Mouse (Mus musculus) forebrain, embryonic 13.5 days (tissue): ENCODE measurements at regions not wholly inside any gene's neighbourhood (a gene's known extent, or its start where the extent isn't known, plus 50 kb on each side); places are given as distances from the start of the nearest gene placed in this dataset.

Experiments
- ATAC-seq: fragments of 200-750 bp; cut with Nextera tagmentation; 2 replicates; pipeline ENCODE4 v1.8.0; 2017
- H3K27ac ChIP-seq: fragments of 300-500 bp; sonication (generic); 2 replicates; pipeline ENCODE4 v1.5.1; 2015; ENCODE audit warnings: inconsistent platforms, mild to moderate bottlenecking, moderate library complexity
- H3K27me3 ChIP-seq: fragments of 300-500 bp; sonication (generic); 2 replicates; pipeline ENCODE4 v1.6.1; 2015; ENCODE audit warnings: mild to moderate bottlenecking, inconsistent platforms
- H3K36me3 ChIP-seq: fragments of 300-500 bp; sonication (generic); 2 replicates; pipeline ENCODE4 v1.6.1; 2015; ENCODE audit warnings: mild to moderate bottlenecking, inconsistent platforms; ENCODE audit not compliant: poor library complexity, severe bottlenecking
- H3K4me1 ChIP-seq: fragments of 300-500 bp; sonication (generic); 2 replicates; pipeline ENCODE4 v1.6.1; 2015; ENCODE audit warnings: inconsistent platforms
- H3K4me2 ChIP-seq: fragments of 300-500 bp; sonication (generic); 2 replicates; pipeline ENCODE4 v1.6.1; 2015; ENCODE audit warnings: inconsistent platforms, mild to moderate bottlenecking, moderate library complexity
- H3K4me3 ChIP-seq: fragments of 300-500 bp; sonication (generic); 2 replicates; pipeline ENCODE4 v1.5.1; 2015; ENCODE audit warnings: mild to moderate bottlenecking, inconsistent platforms
- H3K9ac ChIP-seq: fragments of 300-500 bp; sonication (generic); 2 replicates; pipeline ENCODE4 v1.6.1; 2015; ENCODE audit warnings: mild to moderate bottlenecking, inconsistent platforms
- H3K9me3 ChIP-seq: fragments of 300-500 bp; sonication (generic); replicated peaks from 2 replicates; pipeline ENCODE4 v1.6.1; 2016; ENCODE audit warnings: inconsistent platforms
- WGBS: fragments of 180-500 bp; shearing (Covaris S2); methylation state at CpG from one replicate; pipeline ENCODE4 v1.1.7; 2015; 5-methylcytosine and 5-hydroxymethylcytosine counted together

DNA sequence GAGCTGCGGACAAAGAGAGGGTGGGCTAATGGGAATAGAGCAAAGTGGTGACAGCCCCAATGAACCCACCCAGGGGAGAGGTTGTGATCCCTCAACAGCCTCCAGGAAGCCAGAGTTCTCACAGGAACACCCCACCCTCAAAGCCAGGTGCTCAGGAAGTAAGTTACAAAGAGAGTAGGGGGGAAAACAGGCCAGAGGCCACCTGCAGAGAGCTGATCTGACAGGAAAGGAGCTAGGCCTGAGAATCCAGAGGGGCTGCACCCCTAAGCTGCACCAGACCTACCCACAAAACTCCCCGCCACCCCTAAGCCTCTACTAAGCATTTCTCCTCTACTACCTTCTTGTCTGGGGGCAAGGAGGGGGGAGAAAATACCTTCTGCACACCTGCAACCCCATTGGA, 120.5 kb downstream of the Psmg1 start:
- H3K36me3 ChIP-seq, result no peaks in the 10 kb centered on the region
- H3K27me3 ChIP-seq, result no peaks in the 10 kb centered on the region
- no peak overlapping the region for H3K4me2 ChIP-seq
- H3K27ac ChIP-seq, result no peak overlapping the region
- WGBS, result 79% methylated on average over 2 of the region's 2 CpGs
- H3K4me1 ChIP-seq, result no peaks in the 10 kb centered on the region
- no peak for ATAC-seq
- no peaks in the 10 kb centered on the region; the same call in 1 of the 2 replicates for H3K9me3 ChIP-seq
- no peak overlapping the region for H3K9ac ChIP-seq
- no peak overlapping the region for H3K4me3 ChIP-seq

DNA sequence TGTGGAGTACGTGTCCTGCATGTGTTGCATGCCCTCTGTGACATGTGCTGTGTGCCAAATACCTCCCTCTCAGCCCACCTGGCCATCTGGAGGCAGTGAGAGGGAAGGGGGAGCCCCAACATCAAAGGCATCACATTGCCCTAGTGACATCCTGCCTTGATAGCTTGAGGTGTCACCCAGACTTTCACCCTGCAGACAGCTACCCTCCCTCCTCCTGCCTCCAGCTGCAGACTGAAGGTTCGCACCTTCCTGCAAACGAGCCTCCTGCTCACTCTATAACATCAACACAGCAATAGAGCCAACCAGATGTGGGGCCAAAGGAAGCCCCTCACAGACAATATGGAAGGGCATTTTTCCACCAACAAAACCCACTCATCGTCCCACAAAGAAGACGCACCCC, 121.3 kb downstream of the Psmg1 start:
- H3K27ac ChIP-seq, result no peak overlapping the region
- H3K36me3 ChIP-seq, result no peaks in the 10 kb centered on the region
- H3K9me3 ChIP-seq, result no peaks in the 10 kb centered on the region; the same call in 1 of the 2 replicates
- ATAC-seq, result no peak
- H3K27me3 ChIP-seq, result no peaks in the 10 kb centered on the region
- no peak overlapping the region for H3K9ac ChIP-seq
- no peak overlapping the region for H3K4me3 ChIP-seq
- no peaks in the 10 kb centered on the region for H3K4me1 ChIP-seq
- WGBS, result 76% methylated on average over 5 of the region's 5 CpGs
- H3K4me2 ChIP-seq, result no peak overlapping the region

DNA sequence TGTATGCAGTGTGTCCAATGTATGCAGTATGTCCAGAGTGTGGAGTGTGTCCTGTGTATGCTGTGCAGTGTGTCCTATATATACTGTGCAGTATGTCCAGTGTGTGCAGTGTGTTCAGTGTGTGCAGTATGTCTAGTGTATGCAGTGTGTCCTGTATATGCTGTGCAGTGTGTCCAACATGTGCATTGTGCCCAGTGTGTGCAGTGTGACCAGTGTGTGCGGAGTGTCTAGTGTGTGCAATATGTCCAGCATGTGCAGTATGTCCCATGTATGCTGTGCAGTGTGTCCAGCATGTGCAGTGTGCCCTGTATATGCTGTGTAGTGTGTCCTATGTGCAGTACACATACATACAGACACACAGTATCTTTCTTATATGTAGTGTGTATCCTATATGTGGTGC, 121.9 kb downstream of the Psmg1 start:
- Histone ChIP-seq H3K9ac (no peak overlapping the region), H3K36me3 (no peaks in the 10 kb centered on the region), H3K27me3 (no peaks in the 10 kb centered on the region), H3K4me2 (no peak overlapping the region), H3K27ac (no peak overlapping the region), H3K9me3 (no peaks in the 10 kb centered on the region; the same call in 1 of the 2 replicates), H3K4me3 (no peak overlapping the region), H3K4me1 (no peaks in the 10 kb centered on the region)
- WGBS, result 92% methylated on average over 1 of the region's 1 CpGs
- ATAC-seq, result no peak

DNA sequence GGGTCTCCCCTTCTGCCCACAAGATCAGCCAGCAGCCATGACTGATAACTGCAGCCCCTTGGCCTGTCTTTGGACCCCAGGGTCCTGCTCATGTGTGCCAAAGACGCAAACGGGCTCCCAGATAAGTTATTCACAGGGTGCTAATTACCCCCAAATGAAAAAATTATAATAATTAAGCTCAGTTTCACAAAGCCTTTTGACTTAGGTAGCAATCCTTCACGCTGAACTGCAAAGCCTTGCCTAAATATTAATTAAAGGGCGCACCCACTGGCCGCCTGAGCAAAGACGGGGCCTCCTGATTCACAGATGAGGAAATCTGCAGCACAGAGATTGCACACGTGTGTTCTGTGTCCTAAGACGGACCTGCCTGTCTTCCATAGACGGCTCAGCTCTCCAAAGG, 123.2 kb downstream of the Psmg1 start:
- no peak overlapping the region for H3K27ac ChIP-seq
- H3K9ac ChIP-seq, result no peak overlapping the region
- H3K36me3 ChIP-seq, result no peaks in the 10 kb centered on the region
- ATAC-seq, result no peak
- no peak overlapping the region for H3K4me3 ChIP-seq
- 67% methylated on average over 9 of the region's 9 CpGs for WGBS
- H3K27me3 ChIP-seq, result no peaks in the 10 kb centered on the region
- H3K9me3 ChIP-seq, result no peaks in the 10 kb centered on the region
- no peaks in the 10 kb centered on the region for H3K4me1 ChIP-seq
- no peak overlapping the region for H3K4me2 ChIP-seq

DNA sequence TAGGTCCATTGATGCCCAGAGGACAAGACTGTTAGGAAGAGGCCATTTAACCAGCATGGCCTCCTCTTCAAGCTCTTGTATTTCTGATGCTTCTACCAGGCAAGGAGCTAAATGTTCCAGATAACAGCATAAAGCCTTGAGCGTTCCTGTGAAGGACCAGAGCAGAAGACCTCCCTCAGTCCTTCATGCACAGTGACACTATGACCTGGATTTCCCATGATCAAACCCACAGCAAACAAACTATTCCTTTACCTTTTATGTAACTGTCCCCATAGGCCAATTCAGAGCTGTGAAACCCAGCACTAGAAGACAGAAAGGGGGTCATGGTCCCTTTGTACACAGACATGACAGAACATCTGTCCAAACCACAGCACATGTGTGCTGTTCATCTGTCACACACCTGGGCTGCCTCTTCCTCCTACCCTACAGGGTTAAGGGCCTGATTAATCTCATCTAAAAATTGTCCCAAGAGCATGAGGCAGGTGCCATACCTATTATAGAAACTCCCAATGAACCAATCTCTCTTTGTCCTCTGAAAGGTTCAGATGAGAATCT, 123.8 kb downstream of the Psmg1 start:
- Histone ChIP-seq H3K27ac (no peak overlapping the region), H3K9ac (no peak overlapping the region), H3K27me3 (no peaks in the 10 kb centered on the region), H3K4me1 (no peaks in the 10 kb centered on the region), H3K9me3 (no peaks in the 10 kb centered on the region), H3K4me3 (no peak overlapping the region), H3K36me3 (no peaks in the 10 kb centered on the region), H3K4me2 (no peak overlapping the region)
- ATAC-seq, result no peak
- 92% methylated on average over 1 of the region's 1 CpGs for WGBS

DNA sequence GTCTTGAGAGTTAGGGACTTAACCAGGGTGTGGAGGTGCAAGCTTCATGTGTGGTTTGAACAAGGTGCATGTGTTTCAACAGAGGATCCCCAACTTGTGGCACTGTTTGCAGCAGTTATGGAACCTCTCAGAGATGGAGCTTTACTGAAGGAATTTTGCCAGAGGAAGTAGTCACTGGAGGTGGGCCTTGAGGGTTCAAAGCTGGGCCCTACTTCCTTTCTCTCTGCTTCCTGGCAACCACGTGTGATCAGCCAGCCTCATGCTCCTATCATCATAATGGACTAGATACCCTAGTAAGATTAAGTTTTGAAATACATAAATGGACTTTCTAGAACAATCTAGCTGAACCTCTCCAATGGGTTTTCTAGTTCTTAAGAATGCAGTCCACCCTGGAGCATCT, 125.2 kb downstream of the Psmg1 start:
- ATAC-seq, result no peak
- H3K27ac ChIP-seq, result no peak overlapping the region
- no peaks in the 10 kb centered on the region for H3K36me3 ChIP-seq
- no peaks in the 10 kb centered on the region for H3K4me1 ChIP-seq
- no peak overlapping the region for H3K4me3 ChIP-seq
- H3K9ac ChIP-seq, result no peak overlapping the region
- H3K4me2 ChIP-seq, result no peak overlapping the region
- no peaks in the 10 kb centered on the region for H3K27me3 ChIP-seq
- H3K9me3 ChIP-seq, result no peaks in the 10 kb centered on the region
- WGBS, result 82% methylated on average over 1 of the region's 1 CpGs

DNA sequence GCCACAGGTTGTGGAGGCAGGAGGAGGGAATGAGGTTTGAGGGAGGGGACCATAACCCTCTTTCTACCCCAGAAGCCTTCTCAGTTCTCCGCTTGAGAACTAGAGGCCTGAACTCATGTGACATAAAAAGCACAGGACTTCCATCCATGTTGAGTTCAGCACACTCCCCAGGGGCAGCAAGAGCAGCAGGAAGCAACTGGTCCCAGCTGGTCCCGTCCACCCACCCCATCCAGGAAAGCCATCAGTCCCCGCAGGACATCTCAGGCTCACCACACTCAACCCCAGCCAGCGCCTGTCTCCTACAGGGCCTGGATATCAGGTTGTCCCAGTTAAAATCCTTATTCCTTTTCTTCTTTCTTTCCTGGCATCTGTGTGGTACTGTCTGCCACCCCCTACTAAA, 126.1 kb downstream of the Psmg1 start:
- no peak for ATAC-seq
- H3K4me2 ChIP-seq, result no peak overlapping the region
- WGBS, result 89% methylated on average over 4 of the region's 4 CpGs
- no peaks in the 10 kb centered on the region for H3K4me1 ChIP-seq
- no peaks in the 10 kb centered on the region for H3K27me3 ChIP-seq
- no peaks in the 10 kb centered on the region for H3K9me3 ChIP-seq
- H3K27ac ChIP-seq, result no peak overlapping the region
- no peaks in the 10 kb centered on the region for H3K36me3 ChIP-seq
- no peak overlapping the region for H3K4me3 ChIP-seq
- no peak overlapping the region for H3K9ac ChIP-seq

DNA sequence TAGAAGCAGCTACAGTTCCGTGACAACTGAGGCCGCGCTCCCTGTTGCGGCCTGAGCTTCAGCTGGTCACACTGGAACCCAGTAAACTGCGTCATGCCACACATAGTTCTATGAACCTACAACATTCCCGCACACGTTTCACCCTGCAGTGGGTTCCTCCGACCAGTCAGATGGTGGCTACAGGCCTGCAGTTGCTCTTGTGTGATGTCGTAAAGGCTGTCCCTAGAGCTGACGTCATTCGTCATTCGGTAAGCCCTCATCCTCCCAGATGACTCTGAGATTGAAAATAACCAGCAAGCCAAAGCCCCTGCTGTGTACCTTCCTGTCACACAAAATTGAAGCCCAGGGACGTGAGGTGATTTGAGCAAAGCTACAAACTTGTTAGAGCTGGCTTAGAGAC, 126.7 kb downstream of the Psmg1 start:
- no peaks in the 10 kb centered on the region for H3K27me3 ChIP-seq
- no peaks in the 10 kb centered on the region for H3K36me3 ChIP-seq
- no peak overlapping the region for H3K27ac ChIP-seq
- ATAC-seq, result no peak
- H3K9me3 ChIP-seq, result no peaks in the 10 kb centered on the region
- H3K4me1 ChIP-seq, result no peaks in the 10 kb centered on the region
- no peak overlapping the region for H3K4me2 ChIP-seq
- no peak overlapping the region for H3K4me3 ChIP-seq
- H3K9ac ChIP-seq, result no peak overlapping the region
- 80% methylated on average over 13 of the region's 13 CpGs for WGBS

DNA sequence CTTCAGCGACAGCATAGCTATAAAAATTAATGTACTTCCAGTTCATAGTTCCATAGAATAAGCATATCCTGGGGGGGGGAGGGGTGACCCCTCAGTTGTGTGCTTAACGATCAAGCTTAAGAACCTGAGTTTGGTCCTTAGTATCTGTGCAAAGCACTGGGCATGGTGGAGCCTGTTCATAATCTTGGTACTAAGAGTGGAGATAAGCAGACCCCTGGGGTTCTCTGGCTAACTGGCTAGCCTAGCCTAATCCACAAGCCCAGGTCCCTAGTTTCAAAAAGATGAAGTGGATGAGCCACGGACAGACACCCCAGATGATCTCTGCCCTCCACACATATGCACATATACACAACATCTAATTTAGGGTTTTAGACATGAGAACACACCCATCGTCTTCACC, 127.2 kb downstream of the Psmg1 start:
- no peaks in the 10 kb centered on the region for H3K36me3 ChIP-seq
- ATAC-seq, result no peak
- 84% methylated on average over 4 of the region's 4 CpGs for WGBS
- H3K4me1 ChIP-seq, result no peaks in the 10 kb centered on the region
- H3K9ac ChIP-seq, result no peak overlapping the region
- H3K4me3 ChIP-seq, result no peak overlapping the region
- no peak overlapping the region for H3K4me2 ChIP-seq
- H3K27ac ChIP-seq, result no peak overlapping the region
- H3K27me3 ChIP-seq, result no peaks in the 10 kb centered on the region
- no peaks in the 10 kb centered on the region for H3K9me3 ChIP-seq

DNA sequence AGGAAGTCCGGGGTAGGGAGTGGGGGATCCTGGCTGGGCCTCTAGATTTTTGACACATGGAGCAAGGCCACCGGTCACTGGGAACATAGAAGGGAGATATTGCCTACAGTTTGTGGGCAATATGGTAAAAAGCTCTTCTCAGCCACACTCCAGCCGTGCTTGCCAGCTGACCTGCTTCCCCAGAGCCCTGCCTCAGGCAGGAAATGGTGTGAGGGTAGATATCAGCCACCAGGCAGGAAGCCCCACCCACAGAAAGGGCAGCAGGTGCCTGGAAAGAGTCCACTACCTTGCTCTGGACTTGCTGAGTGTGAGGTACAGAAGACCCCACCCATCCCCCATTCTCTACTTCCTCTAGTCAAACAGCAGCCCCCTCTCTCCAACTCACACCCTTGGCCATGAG, 128.1 kb downstream of the Psmg1 start:
- 90% methylated on average over 3 of the region's 3 CpGs for whole genome bisulfite sequencing
- no peak for ATAC-seq
- H3K4me2 ChIP-seq, result no peak overlapping the region
- no peaks in the 10 kb centered on the region for H3K9me3 ChIP-seq
- H3K4me1 ChIP-seq, result no peaks in the 10 kb centered on the region
- H3K27me3 ChIP-seq, result no peaks in the 10 kb centered on the region
- no peaks in the 10 kb centered on the region for H3K36me3 ChIP-seq
- no peak overlapping the region for H3K27ac ChIP-seq
- H3K9ac ChIP-seq, result no peak overlapping the region
- no peak overlapping the region for H3K4me3 ChIP-seq

DNA sequence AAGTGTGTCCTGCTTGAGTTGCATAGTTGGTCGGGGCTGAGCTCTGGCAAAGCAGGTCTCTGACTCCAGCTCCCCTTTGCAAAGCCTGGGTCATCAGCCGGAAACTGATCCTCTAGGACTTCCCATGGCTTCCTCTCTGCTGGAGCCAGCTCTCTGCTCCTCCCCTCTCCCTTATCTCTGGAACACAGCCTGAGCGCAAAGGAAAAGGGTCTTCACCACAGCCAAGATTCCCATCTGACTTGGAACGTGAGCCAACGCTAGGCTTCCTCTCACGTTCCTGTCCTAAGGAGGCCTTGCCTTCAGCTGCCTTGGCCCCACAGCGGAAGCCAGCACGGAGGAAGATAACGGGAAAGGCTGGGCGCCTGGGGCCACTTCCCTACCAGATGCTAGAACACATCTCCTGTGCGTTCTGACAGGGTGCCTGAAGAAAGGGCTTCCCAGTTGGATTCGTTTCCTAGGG, 129.5 kb downstream of the Psmg1 start:
- H3K9me3 ChIP-seq, result no peaks in the 10 kb centered on the region
- no peaks in the 10 kb centered on the region for H3K36me3 ChIP-seq
- no peaks in the 10 kb centered on the region for H3K4me1 ChIP-seq
- no peak overlapping the region for H3K27ac ChIP-seq
- 88% methylated on average over 12 of the region's 12 CpGs for WGBS
- no peak overlapping the region for H3K4me3 ChIP-seq
- H3K9ac ChIP-seq, result no peak overlapping the region
- no peaks in the 10 kb centered on the region for H3K27me3 ChIP-seq
- no peak for ATAC-seq
- H3K4me2 ChIP-seq, result no peak overlapping the region

DNA sequence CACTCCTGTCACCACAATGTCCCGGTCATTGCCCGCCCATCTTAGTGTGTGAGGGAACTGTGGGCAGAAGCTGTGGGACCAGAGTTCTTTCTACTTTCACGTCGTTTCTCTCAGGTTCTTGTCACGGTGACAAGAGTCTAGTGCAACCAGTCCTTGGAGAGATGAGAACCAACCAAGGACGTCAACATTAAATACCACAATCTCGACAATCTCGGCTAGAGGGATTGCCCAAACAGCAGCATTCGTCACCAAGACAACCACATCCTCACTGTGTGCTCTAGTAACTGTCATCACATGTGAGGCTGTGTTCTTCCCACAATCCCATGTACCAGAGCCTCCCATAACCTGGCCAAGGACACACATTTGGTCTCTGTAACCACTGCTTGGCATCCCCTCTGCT, 129.9 kb downstream of the Psmg1 start:
- Histone ChIP-seq H3K4me1 (no peaks in the 10 kb centered on the region), H3K4me3 (no peak overlapping the region), H3K27ac (no peak overlapping the region), H3K4me2 (no peak overlapping the region), H3K9ac (no peak overlapping the region), H3K36me3 (no peaks in the 10 kb centered on the region), H3K27me3 (no peaks in the 10 kb centered on the region), H3K9me3 (no peaks in the 10 kb centered on the region)
- 92% methylated on average over 9 of the region's 9 CpGs for WGBS
- ATAC-seq, result no peak

DNA sequence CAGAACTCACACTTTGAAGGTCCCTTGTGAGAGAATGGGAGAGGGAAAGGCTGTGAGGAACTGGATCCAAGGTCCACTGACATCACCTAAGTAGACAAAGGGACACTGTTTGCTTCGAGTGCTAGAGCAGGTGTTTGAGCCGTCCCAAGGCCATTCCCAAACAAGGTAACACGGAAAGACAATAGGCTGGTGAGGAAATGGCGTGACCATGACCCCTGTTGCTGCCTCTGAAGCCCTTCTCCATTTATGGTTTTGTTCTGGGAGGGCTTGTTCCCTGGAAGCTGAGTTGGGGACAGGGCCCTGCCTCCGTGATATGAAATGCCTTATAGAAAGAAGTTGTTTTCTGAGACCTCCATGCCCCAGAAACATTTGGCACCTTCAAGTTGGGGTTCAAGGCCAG, 130.6 kb downstream of the Psmg1 start:
- ATAC-seq, result no peak
- Histone ChIP-seq H3K27ac (no peak overlapping the region), H3K4me3 (no peak overlapping the region), H3K27me3 (no peaks in the 10 kb centered on the region), H3K4me2 (no peak overlapping the region), H3K9me3 (no peaks in the 10 kb centered on the region), H3K4me1 (no peaks in the 10 kb centered on the region), H3K9ac (no peak overlapping the region), H3K36me3 (no peaks in the 10 kb centered on the region)
- 88% methylated on average over 5 of the region's 5 CpGs for WGBS
